Mouse (Mus musculus) monocyte, adult 2 months (primary cell): ENCODE results near the gene Tfdp2.
"Not testable (repeated sequence)": the region's sequence is repeated elsewhere in the genome, so short reads cannot be mapped to it uniquely, and the experiment has no call there.

ENCODE experiments used
- DNase-seq, 2 experiments: peaks; one replicate each; pipeline ENCODE4 v3.0.0; 2022; ENCODE audit warnings: low spot score in 2 of 2, low read depth in 1 of 2

Gene Tfdp2

GRCm38 (mm10) chr9:96299324-96300008 is 103.4 kb downstream of the Tfdp2 start:
- no peak for DNase-seq

- DNase-seq: no peak
These were observed 112.7 kb downstream of the Tfdp2 start for GRCm38 (mm10) chr9:96308816-96309215.

DNA sequence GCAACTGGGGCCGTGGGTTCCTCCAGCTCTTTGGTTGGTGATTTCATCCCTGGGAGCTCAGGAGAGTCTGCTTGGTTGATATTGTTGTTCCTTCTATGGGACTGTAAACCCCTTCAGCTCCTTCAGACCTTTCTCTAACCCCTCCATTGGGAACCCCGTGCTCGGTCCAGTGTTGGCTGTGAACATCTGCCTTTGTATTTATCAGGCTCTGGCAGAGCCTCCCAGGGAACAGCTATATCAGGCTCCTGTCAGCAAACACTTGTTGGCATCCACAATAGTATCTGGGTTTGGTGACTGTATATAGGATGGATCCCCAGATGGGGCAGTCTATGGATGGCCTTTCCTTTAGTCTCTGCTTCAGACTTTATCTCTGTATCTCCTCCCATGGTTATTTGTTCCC is 116.0 kb downstream of the Tfdp2 start:
- no peak for DNase-seq

DNA sequence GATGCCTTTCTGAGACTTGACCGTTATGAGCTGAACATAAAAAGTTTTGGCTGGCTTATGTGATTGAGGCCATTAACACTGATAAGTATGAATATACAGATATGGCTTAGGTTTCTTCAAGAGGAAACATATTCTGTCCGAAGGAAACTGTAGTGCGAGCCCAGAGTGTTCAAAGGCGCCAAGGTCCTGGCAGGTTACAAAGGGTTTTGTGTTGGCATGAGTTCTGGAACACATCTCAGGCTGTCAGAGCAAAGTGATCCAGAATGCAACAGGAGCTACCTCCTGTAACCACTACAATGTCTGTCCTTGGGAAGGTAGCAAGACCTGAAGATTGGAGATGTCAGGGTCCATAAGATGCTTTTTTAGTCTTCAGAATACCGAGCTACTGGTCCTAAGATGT is 123.3 kb downstream of the Tfdp2 start:
- no peak for DNase-seq

DNA sequence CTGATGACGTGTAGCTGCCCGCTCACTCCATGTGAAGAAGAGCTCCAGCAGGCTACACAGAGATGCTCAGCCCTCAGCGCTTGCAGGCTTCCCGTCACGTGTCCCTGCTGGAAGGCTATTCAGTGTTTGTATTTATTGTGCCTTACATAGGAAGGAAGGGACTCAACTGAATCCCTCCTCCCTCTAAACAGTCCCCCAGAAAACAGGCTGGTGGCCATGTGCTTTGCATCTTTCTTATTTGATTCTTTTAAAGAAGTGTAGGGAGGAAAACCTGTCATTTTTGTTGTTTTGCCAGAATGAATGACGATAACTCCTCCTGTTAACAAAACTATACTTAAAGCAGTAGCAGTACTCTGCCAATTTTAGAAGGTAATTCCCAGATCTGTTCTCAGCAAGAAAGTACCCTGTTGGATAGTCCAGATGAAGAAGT is 124.5 kb downstream of the Tfdp2 start:
- DNase-seq: no peak

- DNase-seq: no peak
These were observed 126.5 kb downstream of the Tfdp2 start for GRCm38 (mm10) chr9:96322411-96323152.

GRCm38 (mm10) chr9:96324502-96324901 is 128.4 kb downstream of the Tfdp2 start:
- DNase-seq: no peak

DNA sequence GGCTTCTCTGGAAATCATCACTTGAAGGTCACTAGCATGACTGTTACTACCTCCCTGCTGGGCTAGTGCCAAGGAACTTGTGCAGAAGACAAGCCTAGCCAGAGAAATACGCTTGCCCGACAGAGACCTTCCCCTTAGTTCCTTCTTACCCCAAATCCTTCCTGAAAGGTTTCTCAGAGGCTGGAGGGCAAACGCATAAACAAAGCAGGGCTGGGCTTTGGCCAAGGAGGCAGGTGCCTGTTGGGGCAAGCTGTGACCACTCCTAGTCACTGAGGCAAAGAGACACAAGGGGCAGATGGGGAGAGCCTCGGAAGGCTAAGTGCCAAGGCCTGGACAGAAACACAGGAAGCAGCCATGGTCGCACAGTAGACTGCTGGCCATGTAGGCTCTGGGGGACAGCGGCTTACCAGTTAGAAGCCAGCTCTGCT is 130.4 kb downstream of the Tfdp2 start:
- DNase-seq: no peak

- no peak for DNase-seq
These were observed 132.2 kb downstream of the Tfdp2 start for GRCm38 (mm10) chr9:96328226-96328625.

DNA sequence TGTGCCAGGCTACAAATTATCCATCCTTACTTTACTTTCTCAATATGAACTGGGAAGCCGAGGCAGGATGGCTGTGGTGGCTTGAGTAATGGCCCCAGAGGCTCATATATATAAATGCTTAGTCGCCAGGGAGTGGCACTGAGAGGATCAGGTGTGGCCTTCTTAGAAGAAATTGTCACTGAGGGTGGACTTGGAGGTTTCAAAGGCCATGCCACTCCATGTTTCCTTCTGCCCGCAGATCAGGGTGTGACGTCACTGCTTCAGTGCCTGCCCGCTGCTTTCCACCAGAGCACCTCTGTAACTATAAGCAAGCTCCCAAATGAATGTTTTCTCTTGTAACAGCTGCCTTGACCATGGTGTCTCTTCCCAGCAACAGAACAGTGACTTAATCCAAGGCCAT is 135.1 kb downstream of the Tfdp2 start:
- DNase-seq: no peak

DNA sequence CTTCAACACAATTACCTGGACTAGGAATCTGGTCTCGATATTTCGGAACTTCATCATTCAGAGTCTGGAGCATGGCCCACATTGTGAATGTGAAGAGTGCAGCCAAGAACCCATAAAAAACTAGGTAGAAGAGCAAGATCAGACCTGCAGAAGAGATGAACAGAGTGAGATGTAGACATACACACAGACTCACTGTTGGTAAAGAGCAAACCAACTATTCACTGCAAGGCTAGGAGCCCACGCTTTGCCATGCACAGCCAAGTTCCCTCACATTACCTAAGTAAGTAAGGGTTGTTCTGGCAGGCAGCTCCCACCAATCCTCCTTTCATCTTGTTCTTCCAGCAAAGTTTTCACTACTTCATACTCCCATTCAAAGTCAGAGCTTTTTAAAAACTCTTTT is 149.7 kb downstream of the Tfdp2 start:
- DNase-seq: no peak

- no peak for DNase-seq
These were observed 152.8 kb downstream of the Tfdp2 start for GRCm38 (mm10) chr9:96348885-96349284.

DNA sequence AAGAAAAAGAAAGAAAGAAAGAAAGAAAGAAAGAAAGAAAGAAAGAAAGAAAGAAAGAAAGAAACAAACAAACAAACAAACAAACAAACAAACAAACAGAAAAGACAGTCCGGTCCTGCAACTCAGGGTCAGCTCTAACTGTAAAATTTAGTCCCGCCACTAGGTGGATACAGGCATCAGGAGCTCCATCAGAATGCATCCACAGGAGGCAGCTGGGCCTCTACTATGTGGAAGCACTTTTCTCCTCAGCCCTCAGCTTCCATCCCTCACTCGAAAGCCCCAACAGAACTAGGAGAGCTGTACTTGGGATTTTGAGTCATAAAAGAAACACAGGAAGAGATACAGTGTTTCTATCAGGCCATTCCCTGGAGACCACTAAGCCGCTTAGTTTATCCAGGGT is 153.9 kb downstream of the Tfdp2 start:
- peak in 1 of 2 experiments; percentile 16 for DNase-seq

DNA sequence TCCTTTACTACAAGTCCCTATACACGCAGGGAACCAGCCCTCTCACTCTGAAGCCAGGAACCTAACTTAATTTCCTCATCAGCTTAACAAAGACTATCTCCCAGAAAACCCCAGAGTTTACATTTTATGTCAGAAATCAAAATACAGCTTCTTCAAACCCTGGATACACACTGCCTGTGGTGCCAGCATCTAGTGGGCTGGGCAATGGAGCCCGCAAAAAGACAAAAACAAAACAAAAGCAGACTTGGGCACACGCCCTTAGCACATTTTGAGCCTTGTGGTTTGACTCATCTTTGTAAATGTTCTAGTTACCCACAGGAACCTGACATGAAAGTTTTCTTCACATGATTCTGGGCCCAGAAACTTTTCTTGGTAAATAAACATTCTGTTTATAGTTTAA is 154.4 kb downstream of the Tfdp2 start:
- no peak for DNase-seq

DNA sequence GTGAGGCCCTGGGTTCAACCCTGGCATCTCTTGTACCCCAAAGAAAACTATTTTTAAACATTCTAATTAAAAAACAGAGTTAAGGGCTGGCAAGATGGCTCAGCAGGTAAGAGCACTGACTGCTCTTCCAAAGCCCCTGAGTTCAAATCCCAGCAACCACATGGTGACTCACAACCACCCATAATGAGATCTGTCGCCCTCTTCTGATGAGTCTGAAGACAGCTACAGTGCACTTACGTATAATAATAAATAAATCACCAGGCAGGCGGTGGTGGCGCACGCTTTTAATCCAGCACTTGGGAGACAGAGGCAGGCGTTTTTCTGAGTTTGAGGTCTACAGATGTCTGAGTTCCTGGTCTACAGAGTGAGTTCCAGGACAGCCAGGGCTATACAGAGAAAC is 155.7 kb downstream of the Tfdp2 start:
- DNase-seq: not testable (repeated sequence)

GRCm38 (mm10) chr9:96353121-96353769 is 157.2 kb downstream of the Tfdp2 start:
- no peak for DNase-seq

DNA sequence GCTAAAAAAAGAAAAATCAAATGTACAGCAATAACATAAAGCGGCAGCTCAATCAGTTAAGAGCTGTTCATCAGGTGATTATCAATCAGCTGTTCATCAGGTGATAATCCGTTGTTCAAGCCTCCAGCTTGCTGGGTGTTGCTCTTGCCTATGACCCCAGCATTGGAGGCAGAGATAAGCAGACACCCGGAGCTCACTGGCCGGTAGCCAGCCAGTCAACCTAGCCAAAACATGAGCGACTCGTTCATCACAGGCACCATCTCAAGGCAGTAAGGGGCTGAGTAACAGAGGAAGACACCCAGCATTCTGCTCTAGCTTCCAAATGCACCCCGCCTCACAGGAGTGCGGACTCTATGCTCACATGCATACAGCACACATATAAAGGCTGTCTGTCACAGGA is 157.7 kb downstream of the Tfdp2 start:
- no peak for DNase-seq

GRCm38 (mm10) chr9:96360056-96360455 is 164.0 kb downstream of the Tfdp2 start:
- no peak for DNase-seq

- DNase-seq: peak in 1 of 2 experiments; percentile 69
These were observed 167.6 kb downstream of the Tfdp2 start for GRCm38 (mm10) chr9:96363581-96364140.

DNA sequence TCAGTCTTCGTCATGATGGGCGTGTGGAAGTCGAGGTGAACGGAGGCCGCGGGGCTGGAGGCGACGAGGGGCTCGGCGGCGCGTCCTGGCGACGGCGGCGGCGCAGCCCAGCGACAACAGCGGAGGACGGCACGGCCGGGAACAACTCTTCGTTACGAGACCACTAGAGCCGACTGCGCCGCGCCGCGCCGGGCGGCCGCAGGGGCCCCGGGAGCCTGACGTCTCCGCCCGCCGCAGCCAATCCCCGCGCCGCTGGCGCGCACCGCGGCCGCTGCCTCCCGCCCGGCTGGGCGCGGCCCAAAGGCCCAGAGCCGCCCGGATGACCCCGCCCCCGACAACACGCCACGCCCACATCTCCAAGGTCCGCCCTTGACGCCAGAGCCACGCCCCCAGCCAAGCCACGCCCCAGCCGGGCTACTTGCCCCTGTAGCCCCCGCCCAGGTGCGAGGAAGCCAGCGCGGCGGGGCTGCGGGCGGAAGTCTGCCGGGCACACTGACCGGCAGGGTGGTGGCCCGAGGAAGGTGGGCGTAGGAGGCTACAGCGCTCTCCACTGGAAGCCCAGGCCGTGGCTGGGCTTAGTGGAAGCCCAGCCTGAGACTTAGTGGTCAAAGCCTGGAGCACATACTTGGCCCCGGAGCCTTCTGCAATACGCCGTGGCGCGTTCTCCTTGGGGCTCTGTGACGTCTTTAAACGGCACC is 168.2 kb downstream of the Tfdp2 start, which contains the start of gene Atp1b3:
Gene Atp1b3 (minus strand): TSS at position 302 of the 698 bp plus-strand sequence.
- peak; percentile 99 to 100 for DNase-seq

DNA sequence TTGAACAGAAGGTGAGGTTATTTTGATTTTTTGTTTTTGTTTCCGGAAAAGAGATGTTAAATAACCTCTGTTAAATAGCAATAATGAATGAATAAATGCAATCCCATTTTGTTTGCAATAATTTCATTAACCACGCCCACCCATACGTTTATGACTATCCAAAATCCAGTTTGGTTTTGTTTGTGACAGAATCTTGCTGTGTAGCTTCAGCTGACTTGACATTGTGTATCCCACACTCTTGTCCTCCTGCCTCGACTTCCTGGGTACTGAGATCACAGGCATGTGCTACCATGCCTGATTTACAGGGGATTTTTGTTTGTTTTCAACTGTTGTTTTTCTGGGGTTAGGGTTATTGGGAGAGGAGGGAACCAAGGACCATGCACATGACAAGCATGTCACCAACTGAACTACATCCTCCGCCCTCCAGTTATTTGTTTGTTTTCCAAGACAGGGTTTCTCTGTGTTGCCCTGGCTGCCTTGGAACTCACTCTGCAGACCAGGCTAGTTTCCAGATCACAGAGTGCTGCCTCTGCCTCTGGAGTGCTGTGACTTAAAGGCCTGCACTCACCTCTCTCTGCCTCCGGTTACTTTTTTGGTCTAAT is 169.3 kb downstream of the Tfdp2 start:
- no peak for DNase-seq
